Mouse (Mus musculus): Measurements from ENCODE around the gene Plekha6. TPM values are rescaled to one million over a fixed set of nuclear protein-coding genes. Genes with fewer than 3 reads are reported as not detected.

The Plekha6 gene
- polyA plus RNA-seq, 1 experiment = 2.6 TPM

DNA sequence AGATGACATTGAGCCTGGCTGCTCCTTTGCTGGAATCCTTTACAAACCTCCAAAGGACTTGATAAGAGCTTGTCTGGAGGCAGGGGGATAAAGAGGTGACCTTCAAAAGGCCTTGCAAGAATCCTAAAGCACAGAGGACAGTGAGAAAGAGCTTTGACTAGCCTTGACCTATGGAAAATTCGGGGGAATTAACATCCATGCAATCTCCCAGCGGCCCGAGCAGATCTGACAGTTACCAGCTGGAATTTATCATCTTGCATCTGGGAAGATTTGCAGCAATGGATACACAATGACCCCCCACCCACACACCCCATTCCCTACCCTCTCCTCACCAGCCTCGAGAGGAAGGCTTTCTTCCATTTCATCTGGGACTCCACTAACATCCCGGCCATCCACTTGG lies 91.8 kb downstream of the Plekha6 start:
- Histone ChIP-seq H3K27ac (ENCODE audit: insufficient read depth, low read length) (no peak overlapping the region), H3K4me1 (ENCODE audit: control insufficient read depth, insufficient read depth, low read length) (no peaks in the 10 kb centered on the region)
- TF ChIP-seq CTCF (IDR thresholded peaks at IDR 0.05; ENCODE audit: borderline replicate concordance, insufficient read depth, low read length) (no peak), POLR2A (IDR thresholded peaks at IDR 0.05; ENCODE audit: low read depth, low read length) (no peak)

DNA sequence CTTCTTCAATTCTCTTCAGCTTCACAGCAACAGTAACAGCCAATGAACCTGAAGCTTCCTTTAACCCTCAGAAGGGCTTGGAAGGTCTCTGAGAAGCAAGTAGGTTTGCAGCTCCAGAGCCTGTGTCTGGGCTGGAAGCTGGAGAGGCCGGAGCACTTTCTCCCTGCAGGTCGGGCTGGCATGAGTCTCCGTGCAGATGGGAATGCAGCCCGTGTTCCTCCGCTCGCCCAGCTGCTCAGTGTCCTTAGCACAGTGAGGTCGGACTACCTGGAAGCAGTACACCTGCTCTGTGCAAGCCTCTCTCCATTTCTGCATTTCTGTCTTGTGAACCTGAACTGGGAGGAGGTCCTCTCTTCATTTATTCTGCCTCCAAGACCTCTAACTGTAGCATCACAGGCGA lies 92.3 kb downstream of the Plekha6 start:
- no peaks in the 10 kb centered on the region for H3K4me1 ChIP-seq (ENCODE audit: control insufficient read depth, insufficient read depth, low read length)
- H3K4me3 ChIP-seq (ENCODE audit: insufficient read depth, low read length) = no peak overlapping the region
- TF ChIP-seq POLR2A (IDR thresholded peaks at IDR 0.05; ENCODE audit: low read depth, low read length) = no peak
- TF ChIP-seq CTCF (IDR thresholded peaks at IDR 0.05; ENCODE audit: borderline replicate concordance, insufficient read depth, low read length) = no peak
- no peak overlapping the region for H3K27ac ChIP-seq (ENCODE audit: insufficient read depth, low read length)

More for the DNA sequence above, 91.8 kb downstream of the Plekha6 start:
- H3K4me3 ChIP-seq (ENCODE audit: insufficient read depth, low read length) = no peak overlapping the region

DNA sequence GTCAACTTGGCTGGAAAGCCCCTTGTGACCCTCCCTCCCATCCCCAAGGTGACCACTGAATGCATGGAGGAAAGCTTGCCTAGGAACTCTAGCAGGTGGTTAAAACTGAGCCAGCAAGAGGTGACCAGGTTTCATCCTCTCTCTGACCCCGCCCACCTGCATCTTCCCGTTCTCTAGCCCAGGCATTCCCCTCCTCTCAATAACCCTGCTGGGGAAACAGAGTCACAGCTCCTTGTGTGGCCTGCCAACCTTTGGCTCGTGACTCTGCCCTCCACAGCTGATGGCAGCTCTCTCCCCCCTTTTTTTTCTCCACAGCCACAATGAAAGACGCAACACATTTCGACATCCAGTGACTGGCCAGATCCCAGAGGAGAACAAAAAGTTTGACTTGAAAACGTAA lies 94.7 kb downstream of the Plekha6 start:
- Histone ChIP-seq H3K4me3 (ENCODE audit: insufficient read depth, low read length) (no peak overlapping the region), H3K27ac (ENCODE audit: insufficient read depth, low read length) (no peak overlapping the region), H3K4me1 (ENCODE audit: control insufficient read depth, insufficient read depth, low read length) (no peaks in the 10 kb centered on the region)
- TF ChIP-seq POLR2A (IDR thresholded peaks at IDR 0.05; ENCODE audit: low read depth, low read length) (no peak), CTCF (IDR thresholded peaks at IDR 0.05; ENCODE audit: borderline replicate concordance, insufficient read depth, low read length) (no peak)

DNA sequence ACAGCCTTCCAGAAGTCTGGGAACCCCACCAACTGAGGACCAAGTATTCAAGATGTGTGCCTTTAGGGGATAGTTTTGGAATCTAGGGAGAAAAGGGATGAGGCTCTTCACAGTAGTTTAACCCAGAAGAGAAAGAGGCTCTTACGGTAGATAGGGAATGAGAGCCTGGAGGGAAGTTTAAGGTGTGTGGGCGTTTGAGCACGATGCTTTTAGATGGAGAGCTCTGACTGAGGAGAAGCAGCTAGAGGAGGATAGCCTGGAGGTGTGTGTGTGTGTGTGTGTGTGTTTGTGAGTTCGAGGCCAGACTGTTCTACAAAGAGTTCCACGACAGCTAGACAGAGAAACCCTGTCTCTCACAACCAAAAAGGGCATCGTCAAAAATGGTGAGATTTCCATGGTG lies 98.6 kb downstream of the Plekha6 start:
- no peak overlapping the region for H3K27ac ChIP-seq (ENCODE audit: insufficient read depth, low read length)
- TF ChIP-seq POLR2A (IDR thresholded peaks at IDR 0.05; ENCODE audit: low read depth, low read length) = no peak
- no peaks in the 10 kb centered on the region for H3K4me1 ChIP-seq (ENCODE audit: control insufficient read depth, insufficient read depth, low read length)
- H3K4me3 ChIP-seq (ENCODE audit: insufficient read depth, low read length) = no peak overlapping the region

DNA sequence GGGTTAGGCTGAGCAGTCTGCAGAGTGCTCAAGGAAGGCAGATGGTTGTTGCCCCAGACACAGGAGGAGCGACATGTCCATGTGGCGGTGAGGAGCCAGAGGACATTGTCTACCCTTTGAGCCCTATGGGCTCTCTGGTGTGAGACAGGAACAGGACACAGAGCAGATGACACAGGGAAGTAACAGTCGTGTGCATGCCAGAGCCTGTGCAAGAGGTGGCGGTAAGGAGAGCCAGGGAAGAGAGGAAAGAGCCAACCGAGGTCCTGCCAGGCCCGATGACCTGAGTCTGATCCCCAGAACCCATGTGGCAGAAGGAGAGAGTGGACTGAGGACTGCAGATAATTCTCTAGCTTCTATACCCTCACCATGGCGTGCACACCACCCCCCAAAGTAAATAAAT lies 99.1 kb downstream of the Plekha6 start:
- TF ChIP-seq POLR2A (IDR thresholded peaks at IDR 0.05; ENCODE audit: low read depth, low read length) (no peak), CTCF (IDR thresholded peaks at IDR 0.05; ENCODE audit: borderline replicate concordance, insufficient read depth, low read length) (no peak)
- Histone ChIP-seq H3K27ac (ENCODE audit: insufficient read depth, low read length) (no peak overlapping the region), H3K4me1 (ENCODE audit: control insufficient read depth, insufficient read depth, low read length) (no peaks in the 10 kb centered on the region), H3K4me3 (ENCODE audit: insufficient read depth, low read length) (no peak overlapping the region)

DNA sequence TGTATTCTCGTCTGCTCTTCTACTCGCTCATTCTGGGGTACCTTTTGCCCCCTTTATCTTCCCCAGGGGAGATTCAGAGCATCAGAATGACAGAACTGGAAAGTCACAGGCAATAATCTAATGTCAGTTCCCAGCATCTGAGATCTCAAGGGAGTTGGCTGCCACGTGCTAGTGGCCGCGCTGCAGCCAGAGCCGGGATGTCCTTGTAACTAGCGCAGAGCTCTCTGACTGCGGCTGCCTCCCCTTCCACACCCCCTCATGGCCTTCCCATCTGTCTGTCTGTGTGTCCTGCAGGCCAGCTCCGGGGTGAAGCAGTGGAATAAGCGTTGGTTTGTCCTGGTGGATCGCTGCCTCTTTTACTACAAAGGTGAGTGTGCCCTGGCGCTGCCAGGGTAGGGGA lies 100.4 kb downstream of the Plekha6 start:
- Histone ChIP-seq H3K27ac (ENCODE audit: insufficient read depth, low read length) (no peak overlapping the region), H3K4me3 (ENCODE audit: insufficient read depth, low read length) (no peak overlapping the region), H3K4me1 (ENCODE audit: control insufficient read depth, insufficient read depth, low read length) (no peaks in the 10 kb centered on the region)
- no peak for TF ChIP-seq POLR2A (IDR thresholded peaks at IDR 0.05; ENCODE audit: low read depth, low read length)
- TF ChIP-seq CTCF (IDR thresholded peaks at IDR 0.05; ENCODE audit: borderline replicate concordance, insufficient read depth, low read length) = no peak

DNA sequence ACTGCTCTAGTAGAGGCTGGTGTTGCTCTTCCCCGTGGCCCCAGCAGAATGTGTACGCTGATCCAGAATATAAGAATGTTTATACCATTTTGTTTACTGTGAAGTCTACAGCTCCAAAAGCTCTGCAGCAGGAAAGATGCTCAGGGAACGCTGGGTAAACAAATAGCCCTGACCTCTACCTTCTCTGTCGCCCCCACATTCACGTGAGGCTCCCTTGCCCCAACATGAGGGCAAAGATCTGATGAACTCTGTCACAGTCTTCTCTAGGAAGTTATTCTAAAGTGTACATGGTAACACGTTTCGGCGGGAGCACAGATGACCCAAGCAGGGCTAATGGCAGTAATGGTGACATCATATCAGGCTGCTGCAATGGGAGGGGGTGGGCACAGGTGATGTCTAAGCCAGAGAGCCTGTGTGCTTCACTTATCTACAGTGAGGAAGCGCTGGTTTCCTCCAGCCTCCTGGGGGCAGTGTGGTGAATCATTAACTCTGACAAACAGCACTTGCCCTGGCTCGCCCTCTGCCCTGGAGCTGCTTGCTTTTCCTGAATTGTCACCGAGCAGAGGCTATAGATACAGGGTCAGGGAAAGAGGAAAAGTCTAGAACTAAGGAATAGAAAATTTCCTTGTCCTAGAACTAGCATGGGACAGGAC lies 101.2 kb downstream of the Plekha6 start:
- TF ChIP-seq CTCF (IDR thresholded peaks at IDR 0.05; ENCODE audit: borderline replicate concordance, insufficient read depth, low read length) (0 out of 2 replicates have a peak, but pooled peaks have one; percentile 5), POLR2A (IDR thresholded peaks at IDR 0.05; ENCODE audit: low read depth, low read length) (no peak)
- Histone ChIP-seq H3K4me1 (ENCODE audit: control insufficient read depth, insufficient read depth, low read length) (no peaks in the 10 kb centered on the region), H3K27ac (ENCODE audit: insufficient read depth, low read length) (no peak overlapping the region), H3K4me3 (ENCODE audit: insufficient read depth, low read length) (no peak overlapping the region)

DNA sequence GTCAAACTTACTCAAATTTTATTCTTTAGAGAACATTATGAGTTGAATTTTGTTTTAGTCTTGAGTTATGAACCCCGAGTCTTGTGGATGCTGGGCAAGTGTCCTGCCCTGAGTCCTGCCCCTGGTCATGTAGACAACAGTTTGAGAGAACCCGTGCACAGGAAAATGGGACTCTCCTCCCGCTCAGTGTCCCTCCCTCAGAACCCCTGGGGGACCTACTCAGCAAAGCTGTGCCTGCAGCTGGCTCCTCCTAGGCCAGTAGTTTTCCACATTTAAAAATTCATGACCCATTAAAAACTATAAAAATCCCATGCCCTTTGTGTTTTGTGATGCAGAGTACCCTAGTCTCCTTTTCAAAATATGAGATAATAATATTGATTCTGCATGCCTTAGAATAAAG lies 103.1 kb downstream of the Plekha6 start:
- no peak for TF ChIP-seq POLR2A (IDR thresholded peaks at IDR 0.05; ENCODE audit: low read depth, low read length)
- no peak for TF ChIP-seq CTCF (IDR thresholded peaks at IDR 0.05; ENCODE audit: borderline replicate concordance, insufficient read depth, low read length)
- no peaks in the 10 kb centered on the region for H3K4me1 ChIP-seq (ENCODE audit: control insufficient read depth, insufficient read depth, low read length)
- H3K27ac ChIP-seq (ENCODE audit: insufficient read depth, low read length) = no peak overlapping the region
- no peak overlapping the region for H3K4me3 ChIP-seq (ENCODE audit: insufficient read depth, low read length)

DNA sequence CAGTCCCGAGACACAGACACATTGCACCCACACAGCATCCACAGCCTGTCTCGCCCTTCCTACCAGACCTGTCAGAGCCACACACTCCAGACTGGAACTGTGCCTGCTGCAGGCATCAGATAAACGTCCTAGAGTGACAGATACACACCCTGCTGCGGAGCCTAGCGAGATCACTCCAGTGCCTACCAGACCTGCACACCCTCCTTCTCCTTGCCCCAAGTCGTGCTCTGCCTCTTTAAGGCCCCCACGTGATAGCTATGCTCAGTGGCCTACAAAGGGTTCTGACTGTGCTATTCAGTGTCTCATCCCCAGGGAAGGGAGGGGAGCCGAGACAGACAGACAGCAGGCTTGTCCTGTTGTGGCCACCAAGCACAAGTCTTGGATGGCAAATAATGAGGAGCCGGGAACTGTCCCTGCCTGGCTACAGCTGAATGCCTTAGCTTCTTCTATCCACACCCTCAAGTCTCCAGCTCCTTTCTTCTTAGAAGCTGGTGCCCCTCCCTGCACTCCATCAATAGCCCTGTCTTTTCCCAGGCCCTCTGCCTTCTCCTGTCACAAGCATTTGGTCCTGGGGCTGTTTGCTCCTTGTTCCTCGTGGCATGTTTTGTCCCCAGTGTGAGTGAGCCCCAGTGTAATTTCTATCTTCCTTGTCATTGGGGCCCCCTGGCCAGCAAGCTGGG lies 103.9 kb downstream of the Plekha6 start:
- TF ChIP-seq POLR2A (IDR thresholded peaks at IDR 0.05; ENCODE audit: low read depth, low read length) (no peak), CTCF (IDR thresholded peaks at IDR 0.05; ENCODE audit: borderline replicate concordance, insufficient read depth, low read length) (no peak)
- no peak overlapping the region for H3K27ac ChIP-seq (ENCODE audit: insufficient read depth, low read length)
- no peak overlapping the region for H3K4me3 ChIP-seq (ENCODE audit: insufficient read depth, low read length)
- H3K4me1 ChIP-seq (ENCODE audit: control insufficient read depth, insufficient read depth, low read length) = no peaks in the 10 kb centered on the region

DNA sequence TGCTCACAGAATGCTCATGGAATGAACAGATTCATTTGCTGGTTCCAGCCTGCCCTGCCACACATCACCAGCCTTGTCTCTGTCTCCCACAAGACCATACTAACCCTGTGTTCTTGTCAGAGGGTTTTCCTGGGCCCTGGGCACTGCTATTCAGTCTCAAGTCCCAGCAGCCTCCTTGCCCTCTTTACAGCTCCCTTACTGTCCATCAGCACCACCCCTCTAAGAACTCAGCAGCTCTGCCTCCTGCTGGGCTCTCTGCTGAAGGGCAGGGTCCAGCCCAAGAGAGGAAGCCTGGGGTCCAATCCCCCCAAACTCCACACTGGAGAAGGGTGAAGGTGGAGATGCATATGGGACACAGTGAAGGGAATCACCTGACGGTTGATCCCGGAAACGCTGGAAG lies 104.5 kb downstream of the Plekha6 start:
- no peak overlapping the region for H3K27ac ChIP-seq (ENCODE audit: insufficient read depth, low read length)
- no peaks in the 10 kb centered on the region for H3K4me1 ChIP-seq (ENCODE audit: control insufficient read depth, insufficient read depth, low read length)
- no peak overlapping the region for H3K4me3 ChIP-seq (ENCODE audit: insufficient read depth, low read length)
- TF ChIP-seq POLR2A (IDR thresholded peaks at IDR 0.05; ENCODE audit: low read depth, low read length) (no peak), CTCF (IDR thresholded peaks at IDR 0.05; ENCODE audit: borderline replicate concordance, insufficient read depth, low read length) (0 out of 2 replicates have a peak, but pooled peaks have one; percentile 5)

All from embryonic fibroblast, embryonic 13.5 days (primary cell).